Mouse (Mus musculus) liver, embryonic 14.5 days (tissue): ENCODE measurements around the gene Tmem221.

ENCODE experiments used
- CTCF ChIP-seq: IDR thresholded peaks from 2 replicates; pipeline ENCODE4 v1.5.1; 2016; ENCODE audit warnings: antibody characterized with exemption, low read depth, control low read depth
- EP300 ChIP-seq: IDR thresholded peaks from 2 replicates; pipeline ENCODE4 v1.6.1; 2016; ENCODE audit warnings: antibody characterized with exemption, low read depth

- no peak for TF ChIP-seq CTCF
- no peak for TF ChIP-seq EP300
Observed at GRCm38 (mm10) chr8:71579476-71579875, 20.8 kb upstream of the Tmem221 start.
